Mouse (Mus musculus): ENCODE measurements at regions not wholly inside any gene's neighbourhood (a gene's known extent, or its start where the extent isn't known, plus 50 kb on each side); places are given as distances from the start of the nearest gene placed in this dataset.

DNA sequence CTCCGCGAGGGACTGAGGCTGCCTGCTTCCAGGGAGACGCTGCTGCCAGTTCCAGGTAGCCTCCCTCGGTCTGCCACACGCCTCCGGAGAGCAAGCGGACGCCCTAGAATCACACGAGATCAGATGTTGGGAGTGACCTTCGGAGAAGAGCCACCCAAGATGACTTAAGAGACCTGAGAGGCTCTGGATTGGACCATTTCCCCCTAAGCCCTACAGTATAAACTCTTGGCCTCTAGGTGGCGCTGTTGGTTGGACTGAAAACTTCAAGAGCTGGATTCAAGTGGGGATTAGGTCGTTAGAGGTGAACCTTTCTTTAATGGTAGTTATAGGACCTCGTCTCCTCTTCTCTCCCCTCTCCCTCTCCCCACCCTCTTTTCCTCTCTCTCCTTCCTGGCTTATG, 117.1 kb downstream of the Katnal1 start:
- TF ChIP-seq POLR2A (IDR thresholded peaks at IDR 0.05; ENCODE audit: borderline replicate concordance, extremely low read depth, insufficient read depth, insufficient read length, poor library complexity, severe bottlenecking): no peak
- peak; percentile 80; the same call in 1 of the 2 replicates for TF ChIP-seq CTCF (IDR thresholded peaks at IDR 0.05; ENCODE audit: borderline replicate concordance, extremely low read depth, insufficient read depth, insufficient read length)

Measured in brain, embryonic 14.5 days (tissue).